Mouse (Mus musculus): ENCODE results near the gene Kcnab1. TPM values are rescaled to one million over a fixed set of nuclear protein-coding genes. Genes with fewer than 3 reads are reported as not detected.

Kcnab1 gene
- 0.03 and 0.33 TPM in 2 replicates for polyA plus RNA-seq (2012; rRNA removed)

DNA sequence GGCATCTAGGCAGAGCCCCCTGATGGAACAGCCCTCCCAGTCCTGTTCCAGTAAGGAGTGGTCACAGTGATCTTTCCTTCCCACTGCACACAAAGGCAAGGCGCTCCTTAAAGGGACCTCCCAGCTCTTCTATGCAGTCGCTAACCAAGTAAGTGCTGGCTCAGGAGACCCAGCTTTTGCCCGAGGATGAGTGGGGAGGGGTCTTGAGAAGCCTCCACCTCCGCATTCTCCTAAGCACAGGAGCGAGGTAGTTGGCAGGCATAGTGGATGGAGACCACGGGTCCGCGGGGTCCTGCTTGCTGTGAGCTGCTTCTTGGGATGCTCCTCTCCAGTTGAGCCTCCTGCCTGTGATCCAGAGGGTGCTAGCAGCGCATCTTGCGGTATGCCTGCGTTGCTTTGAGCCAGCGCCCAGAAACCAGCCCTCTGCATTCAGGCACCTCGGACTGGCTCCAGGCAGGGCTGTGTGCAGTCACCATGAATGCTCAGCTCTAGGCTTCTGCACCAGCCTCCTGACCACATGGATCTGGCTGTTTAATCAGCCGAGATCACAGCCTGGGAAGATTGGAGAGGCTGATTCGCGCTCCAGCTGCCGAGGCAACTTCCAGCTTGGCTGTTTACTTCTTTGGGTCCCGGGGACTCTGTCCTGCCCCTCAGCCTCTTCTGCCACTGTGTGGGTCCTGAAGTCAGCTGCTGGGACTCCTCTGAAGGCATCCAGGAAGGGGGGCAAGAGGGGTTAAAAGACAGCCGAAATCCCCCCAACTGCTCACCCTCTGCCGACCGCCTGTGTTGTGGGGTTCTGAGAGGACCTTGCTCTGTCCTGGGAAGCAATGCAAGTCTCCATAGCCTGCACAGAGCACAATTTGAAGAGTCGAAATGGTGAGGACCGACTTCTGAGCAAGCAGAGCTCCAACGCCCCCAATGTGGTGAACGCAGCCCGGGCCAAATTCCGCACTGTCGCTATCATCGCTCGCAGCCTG lies at the start of gene Kcnab1:
Gene Kcnab1 (plus strand): TSS at position 440 of the 977 bp plus-strand sequence.

GRCm38 (mm10) chr3:65392421-65392817 lies 283.2 kb downstream of the Kcnab1 start, which contains the start of gene Ssr3:
Gene Ssr3, minus strand, starts transcription at chr3:65392623.

Data from stomach, adult 2 months (tissue).